Mouse (Mus musculus): ENCODE data around the gene Knstrn.

- TF ChIP-seq CTCF (IDR thresholded peaks at IDR 0.05; ENCODE audit: insufficient read depth, low read depth, low read length): no peak
- TF ChIP-seq POLR2A (IDR thresholded peaks at IDR 0.05; ENCODE audit: insufficient read depth, low read depth, low read length): no peak
Measured at GRCm38 (mm10) chr2:118891173-118891572, 77.4 kb downstream of the Knstrn start.
